Mouse (Mus musculus): ENCODE results near the gene Dapk2.
A peak's percentile ranks its signal among the peaks of the same experiment; 100 is the strongest.

Dapk2 gene

DNA sequence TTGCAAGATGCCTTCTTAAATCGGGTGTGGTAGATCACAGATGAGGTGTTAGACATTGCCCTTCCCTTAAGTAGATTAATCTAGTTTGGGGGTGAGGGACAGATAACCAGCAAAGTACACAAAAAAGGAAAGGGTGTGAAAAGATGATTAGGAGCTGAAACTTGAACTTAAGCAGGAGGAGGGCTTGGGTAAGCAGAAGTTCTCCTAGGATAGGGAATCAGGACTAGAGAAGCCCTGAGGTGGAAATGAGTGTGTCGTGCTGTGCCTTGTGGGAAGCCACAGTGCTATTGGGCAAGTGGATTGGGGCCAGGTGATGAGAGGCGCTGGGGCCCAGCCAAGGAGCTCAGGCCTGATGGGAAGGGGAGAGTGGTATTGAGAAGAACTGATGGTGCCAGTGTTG lies 36.0 kb downstream of the Dapk2 start:
- DNase-seq, result no peak

DNA sequence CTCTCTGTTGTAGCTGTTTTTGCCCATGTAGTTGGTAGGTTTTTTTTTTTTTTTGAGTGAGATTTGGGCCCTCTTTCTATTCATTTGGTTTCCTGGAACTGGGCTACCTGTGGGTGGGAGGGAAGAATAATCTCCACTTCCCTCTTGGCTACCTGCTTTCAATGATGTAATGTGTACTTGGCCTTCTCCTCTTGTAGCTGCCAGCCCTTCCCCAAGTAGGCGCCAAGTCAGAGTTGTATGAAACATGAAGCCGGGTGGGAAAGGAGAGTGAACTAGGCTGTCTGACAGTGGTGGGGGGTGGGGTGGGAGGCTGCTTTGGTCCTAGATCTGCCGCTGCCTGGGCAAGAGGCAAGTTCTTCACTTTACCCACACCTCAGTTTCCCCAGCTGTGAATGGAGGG lies 38.5 kb downstream of the Dapk2 start:
- no peak for DNase-seq

DNA sequence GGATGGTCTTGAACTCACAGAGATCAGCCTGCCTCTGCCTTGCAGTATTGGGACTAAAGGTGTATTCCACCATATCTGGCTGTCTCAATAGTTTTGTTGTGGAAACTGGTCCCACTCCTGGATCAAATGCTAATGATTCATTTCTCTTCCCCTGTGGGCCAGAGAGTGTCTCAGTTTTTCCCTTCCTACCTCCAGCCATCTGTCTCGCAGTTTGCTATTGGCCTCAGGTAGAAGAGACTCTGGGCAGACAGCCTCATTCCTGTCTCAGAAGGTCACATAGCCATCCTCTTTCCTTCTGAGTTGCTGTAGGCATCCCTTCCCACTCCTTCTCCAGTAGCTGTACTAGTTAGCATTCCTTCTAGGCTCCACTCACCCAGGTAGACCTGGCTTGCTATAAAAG lies 40.5 kb downstream of the Dapk2 start:
- DNase-seq, result no peak

DNA sequence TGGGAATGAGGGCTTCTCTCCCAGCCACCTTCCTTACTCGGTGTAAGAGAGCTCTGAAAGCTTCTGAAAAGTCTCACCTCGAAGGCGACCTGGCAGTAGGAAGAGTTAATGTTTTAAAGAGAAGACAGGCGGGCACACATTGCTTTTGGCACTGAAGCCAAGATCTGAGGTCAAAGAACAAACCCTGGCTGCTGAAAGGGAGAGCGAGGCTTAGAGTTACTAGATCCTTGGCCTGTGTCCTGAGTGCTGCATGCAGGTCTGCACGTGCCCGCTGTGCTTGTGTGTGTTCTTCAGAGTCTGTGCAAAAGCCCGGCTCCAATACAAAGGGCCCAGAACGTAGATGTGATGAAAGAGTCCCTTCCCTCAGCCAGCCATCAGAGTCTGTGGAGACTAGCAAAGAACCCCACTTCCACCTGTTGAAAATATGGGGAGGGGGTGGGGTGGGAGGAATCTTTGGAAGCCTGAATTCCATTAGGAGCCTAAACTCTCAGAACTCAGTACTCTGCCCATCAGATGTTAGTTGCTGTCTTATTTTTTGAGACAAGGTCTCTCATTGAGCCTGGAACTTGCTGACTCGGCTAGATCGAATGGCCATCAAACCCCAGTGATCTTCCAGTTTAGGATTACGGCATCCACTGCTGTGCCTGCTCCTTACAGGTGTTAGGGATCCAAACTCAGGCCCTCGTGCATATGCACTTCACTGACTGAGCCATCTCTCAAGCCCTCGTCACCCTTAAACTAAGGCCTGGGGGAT lies 41.8 kb downstream of the Dapk2 start:
- no peak for DNase-seq

DNA sequence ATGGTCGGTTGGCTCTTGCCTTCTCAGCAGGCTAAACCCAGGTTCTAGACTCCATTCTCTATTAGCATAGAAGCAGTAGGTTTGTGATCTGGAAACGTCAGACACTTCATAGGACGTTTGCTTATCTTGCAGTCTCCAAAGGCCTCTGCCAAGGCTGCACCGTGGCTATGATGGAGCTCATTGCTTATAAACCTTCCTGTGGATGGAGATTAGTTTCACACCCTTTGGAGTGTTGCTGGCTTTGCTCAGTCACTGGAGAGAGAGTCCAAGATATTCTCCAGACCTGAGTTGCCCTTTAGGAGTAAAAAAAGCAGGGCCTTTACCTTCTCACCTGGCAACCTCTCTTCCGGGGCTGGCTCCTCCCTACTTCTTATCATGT lies 42.4 kb downstream of the Dapk2 start:
- no peak for DNase-seq

DNA sequence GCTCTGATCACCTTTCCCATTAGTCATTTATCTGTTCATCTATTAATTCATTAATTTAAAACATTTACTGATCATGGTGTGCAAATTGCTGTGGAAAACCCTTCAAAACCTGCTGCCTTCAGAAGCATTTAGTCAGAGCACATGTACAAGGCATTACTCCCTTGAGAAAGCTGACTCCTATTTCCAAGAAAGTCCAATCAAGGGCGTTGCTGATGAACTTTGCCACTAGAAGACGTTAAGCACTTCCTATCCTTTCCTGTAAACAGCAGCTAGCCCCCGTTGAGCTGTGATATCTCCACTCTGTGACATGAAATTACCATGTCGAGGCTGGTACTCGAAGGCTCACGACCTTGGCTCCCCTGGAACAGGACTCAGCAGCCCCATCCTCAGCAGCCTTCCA lies 43.6 kb downstream of the Dapk2 start:
- DNase-seq, result no peak

DNA sequence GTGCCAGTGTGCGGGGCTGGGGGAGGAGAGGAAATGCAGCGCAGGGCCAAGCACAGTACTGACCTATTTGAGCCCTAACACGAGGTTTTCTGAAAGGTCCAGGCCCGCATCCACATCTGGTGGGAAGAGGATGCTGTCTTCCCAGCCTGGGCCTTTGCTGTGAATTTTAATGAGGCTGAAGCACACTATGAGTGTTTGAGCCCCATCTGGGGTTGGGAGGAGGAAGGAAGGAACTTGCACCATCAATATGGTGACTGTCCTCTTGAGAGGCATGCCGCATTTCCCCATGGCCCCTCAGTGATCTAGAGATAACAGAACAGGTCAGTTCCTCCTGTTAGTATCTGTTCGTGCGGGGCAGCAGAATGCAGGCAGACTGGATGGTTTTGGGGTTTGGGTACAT lies 44.4 kb downstream of the Dapk2 start:
- DNase-seq, result no peak

DNA sequence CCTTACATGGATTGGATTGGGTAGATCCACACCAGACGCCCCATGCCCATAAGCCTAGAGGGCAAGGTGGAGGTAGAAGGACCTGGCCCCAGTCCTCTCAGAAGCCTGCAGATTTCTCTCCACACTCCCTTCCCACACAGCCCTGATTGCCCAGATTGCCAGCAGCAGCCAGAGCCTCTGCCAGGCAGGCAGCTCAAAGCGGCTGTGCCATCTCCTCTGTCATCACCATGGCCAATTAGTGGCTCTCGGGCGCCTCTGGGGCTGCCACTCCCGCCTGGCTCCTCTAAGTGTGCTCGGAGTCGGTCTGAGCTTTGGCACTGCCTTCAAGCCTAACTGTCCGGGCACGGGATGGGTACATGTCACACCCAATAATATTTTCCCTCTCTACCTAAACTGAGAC lies 47.7 kb downstream of the Dapk2 start:
- DNase-seq, result no peak

DNA sequence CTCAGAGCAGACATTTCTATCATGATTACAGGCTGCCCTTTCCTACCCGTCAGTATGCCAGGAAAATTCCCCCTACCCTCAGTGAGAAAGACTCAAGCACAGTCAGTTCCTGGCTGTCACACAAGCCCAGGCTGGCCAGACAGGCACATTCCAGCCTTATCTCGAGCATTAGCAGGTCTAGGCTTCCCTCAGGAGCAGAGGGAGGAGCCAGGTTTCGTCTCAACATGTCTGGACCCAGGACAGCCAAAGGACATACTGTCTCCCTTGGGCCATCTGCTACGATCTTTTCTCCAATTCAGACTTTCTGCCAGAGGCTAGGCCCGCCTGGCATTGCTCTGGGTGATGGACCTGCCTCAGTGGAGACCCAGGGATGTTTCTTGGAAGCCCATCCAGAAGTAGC lies 48.8 kb downstream of the Dapk2 start:
- DNase-seq, result peak; percentile 59

DNA sequence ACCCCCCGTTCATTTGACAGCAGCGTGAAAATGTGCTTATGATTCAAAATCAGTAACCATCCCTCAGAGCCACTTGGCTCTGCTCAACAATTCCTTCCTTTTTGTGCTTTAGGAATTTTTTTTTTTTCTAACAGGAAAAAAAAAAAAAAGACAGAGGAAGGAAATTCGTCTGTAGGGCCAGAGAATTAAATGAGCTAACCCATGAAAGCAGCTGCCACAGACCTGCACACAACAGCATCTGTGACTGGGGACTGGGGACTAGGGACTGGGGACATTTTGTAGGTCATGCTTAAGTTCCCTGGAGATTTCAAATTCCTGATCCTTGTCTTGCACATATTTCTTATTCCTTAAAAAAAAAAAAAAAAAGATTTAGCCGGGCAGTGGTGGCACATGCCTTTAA lies 53.4 kb downstream of the Dapk2 start:
- no peak for DNase-seq

DNA sequence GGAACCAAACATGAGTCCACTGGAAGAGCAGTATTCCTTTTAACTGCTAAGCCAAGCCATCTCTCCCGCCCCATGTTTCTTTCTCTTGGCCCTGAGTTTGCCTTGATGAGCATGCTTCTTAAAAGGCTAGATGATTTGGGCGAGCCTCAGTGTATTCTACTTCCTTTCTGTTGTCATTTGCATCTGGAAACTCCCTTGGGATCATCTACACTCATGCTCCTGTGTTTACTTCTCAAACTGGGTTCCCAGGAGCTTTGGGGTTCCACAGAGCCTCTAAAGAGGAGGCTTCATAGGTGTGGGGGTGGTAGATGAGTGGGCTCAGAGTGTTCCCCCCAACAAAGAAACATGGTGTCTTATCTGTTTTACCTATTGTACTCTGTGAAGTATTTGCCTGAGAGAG lies 54.1 kb downstream of the Dapk2 start:
- DNase-seq, result no peak

DNA sequence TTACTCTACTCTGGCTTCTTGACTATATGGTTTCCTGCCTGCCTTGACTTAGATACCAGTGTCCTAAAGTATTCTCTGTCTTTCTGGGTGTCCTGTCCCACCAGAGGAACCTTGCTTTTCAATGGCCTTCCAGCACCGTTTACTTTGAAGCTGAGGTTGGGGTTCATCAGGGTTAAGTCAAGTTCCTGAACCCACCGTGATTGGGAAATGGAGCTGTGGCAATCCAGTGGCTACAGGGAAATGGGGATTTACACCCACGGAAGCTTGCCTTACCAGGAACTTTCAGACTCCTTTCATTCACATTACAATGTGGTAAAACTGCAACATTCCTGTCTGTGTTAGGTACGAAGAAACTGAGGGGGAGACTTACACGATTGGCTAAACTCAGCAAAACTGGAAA lies 54.8 kb downstream of the Dapk2 start:
- DNase-seq, result no peak

DNA sequence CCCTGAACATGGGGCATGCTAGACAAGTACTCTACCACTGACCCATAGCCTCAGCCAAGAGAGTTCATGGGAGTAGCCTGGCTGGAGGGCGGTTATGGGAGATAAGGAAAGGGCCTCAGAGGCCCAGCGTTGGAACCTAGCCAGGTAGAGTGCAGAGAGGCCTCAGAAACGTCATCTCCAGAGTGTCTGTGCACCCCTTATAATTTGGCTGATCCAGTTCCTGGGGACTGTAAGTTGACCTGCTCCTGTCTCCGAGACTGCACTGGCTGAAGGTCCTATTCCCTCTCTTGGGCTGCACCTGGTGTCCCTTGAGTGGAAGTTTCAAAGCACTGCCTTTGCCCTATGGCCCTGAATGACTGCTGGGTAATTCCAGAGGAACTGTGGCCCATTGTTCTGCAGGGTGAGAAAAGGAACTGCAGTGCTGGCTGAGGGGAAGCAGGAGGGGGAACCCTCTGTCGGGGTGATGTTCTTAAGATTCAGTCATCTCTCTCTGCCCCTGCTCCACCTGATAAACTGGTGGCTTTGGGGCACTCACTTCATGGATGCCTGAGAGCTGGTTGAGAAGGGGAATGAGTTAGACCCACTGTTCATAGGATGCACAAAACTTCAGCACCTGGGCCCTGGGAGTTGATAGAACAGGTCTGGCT lies 55.5 kb downstream of the Dapk2 start:
- DNase-seq, result no peak

DNA sequence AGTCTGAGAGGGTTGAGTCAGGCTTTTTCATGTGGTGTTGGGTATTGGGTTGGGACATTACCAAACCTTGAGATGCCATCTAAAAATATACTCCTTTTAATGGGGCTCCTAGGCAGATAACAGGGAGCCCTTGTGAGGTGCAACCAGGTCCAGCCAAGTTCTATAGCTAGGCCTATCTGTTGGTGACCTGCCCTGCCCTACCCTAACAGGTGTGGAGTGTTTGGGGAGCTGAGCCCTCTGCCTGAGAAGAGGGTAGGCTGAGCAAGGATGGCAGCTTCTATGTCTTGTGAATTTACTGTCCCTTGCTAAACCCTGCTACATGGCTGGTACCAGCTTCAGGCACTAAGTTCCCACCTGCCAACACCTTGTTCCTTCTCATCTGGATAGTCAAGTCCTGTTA lies 57.5 kb downstream of the Dapk2 start:
- no peak for DNase-seq

DNA sequence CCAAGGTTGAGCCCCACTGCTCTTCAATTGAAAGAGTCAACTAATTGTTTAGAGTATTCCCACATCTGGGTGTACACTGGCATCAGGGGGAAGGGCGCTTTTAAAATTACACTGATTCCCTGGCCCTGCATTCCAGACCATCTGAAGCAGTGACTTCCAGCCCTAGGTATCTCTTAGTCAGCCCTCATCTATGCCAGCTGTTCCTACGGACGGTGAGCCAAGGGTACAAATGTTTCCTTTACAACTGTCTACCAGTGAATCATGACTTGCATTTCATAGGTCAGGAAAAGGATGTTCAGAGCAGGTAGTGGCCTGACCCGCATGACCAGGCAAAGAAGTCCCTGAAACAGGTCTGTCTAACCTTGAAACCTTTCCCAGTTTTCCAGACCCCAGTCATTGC lies 59.9 kb downstream of the Dapk2 start:
- DNase-seq, result no peak

DNA sequence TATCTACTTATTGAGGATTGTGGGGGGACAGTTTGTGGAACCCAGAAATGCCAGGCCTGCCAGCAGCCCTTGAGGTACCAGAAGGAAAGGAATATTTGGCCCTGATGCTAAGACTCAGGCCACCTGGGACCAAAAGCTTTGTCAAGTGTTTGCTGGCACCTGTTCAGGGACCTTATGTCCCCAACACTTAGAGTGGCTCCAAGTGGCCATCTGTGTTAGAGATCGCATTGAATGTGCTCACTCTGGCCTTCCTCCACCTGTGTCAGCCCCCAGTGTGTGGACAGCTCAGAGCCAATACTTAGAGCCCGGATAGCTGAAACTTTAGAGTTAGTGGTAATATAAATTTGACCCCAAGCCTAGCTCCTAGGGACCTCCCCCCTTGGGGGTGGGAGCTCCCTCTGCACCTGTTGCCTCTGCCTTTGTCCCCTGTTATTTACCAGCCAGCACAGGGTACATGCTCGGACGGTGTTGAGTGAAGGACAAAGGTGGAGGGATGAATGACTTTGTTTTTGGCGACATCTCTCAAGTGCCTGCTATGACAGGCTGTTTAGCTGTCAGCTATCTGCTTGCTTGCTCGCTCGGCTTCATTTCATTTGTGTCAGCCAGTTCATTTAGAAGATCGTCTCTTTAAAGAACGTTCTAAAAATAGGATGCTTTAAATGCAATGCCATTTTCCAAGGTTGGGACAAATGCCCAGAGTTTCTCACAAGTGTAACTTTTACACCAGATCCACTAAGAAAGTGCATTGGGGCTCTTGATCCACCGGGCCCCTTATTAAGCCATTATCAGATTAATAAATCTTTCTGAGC lies 61.1 kb downstream of the Dapk2 start:
- DNase-seq, result peak; percentile 77

DNA sequence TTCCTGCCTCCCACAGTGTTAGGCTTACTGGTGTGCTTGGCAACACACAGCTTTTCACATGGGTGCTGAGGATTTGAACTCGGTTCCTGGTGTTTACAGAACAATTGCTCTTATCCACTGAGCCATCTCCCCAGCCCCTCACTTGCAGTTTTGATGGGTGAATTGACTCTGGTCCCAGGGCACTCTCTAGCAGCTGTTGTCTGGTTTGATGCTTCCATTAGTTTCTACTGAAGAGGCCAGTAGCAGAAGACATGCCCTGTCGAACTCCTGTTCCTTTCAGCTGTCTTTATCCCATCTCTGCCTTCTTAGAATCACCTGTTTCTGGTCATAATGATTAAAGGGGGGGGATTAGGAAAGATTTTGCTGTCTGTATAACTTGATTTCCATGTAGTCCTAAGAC lies 65.8 kb downstream of the Dapk2 start:
- DNase-seq, result no peak

DNA sequence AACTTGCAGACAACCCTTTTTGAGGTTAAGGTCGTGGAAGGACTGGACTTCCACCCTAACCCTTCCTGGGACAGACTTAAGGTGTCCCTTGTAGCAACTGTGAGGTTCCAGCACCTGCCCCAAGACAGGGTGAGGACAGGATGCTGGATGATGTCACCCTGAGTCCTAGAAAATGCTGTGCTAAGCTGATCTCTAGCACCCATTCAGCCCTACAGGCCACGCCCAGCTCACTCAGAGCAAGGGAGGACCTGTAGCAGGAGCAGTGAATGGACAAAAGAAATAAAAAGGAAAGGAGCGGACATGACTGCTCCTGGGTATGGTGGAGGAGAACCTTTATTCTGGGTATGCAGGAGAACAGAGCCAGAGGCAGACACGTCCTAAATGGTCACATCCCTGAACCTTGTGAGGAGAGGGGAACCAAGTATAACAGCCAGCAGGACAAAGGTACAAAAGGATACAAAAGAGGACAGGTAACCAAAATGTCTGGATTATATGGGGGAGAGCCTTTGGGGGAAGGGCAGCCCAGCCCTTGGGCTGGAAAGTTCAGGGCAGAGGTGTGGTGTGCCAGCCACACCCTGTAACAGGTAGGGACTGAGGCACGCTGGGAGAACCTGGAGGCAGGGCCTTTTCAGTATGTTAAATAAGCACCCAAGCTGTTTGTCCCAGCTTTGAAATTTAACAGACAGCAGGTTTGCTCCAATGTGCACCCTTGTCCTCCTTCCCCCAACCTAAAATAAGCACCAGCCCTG lies 67.9 kb downstream of the Dapk2 start:
- no peak for DNase-seq

DNA sequence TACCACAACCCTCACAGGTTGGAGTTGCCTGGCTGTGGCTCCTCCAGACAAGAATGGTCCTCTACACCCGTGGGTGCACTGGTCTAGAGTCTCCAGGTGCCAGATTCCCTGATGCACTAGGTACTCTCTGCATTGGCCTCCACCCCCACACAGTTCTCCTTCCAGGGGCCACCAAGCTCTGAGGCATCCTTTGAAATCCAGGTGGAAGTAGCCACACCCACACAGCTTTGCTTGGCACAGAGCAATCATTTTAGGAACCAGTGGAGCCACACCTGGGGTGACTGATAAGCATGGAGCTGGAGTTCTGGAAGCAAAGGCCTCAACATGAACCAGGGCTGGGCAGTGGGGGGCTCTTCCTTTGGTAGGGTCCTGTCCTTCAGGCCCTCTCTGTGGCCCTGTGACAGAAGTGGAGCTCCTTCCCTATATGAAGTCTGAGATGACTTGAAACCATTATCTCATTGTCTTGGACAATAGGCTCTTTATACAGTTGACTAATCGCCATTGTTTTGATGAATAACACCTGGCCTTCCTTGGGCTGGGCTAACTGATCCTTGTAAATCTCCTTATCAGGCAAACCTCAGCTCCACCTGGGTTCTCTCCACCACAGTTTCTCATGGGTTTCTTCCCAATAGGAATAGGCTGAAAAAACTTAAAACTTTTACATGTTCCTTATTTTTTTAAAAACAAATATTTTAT lies 70.6 kb downstream of the Dapk2 start:
- no peak for DNase-seq

DNA sequence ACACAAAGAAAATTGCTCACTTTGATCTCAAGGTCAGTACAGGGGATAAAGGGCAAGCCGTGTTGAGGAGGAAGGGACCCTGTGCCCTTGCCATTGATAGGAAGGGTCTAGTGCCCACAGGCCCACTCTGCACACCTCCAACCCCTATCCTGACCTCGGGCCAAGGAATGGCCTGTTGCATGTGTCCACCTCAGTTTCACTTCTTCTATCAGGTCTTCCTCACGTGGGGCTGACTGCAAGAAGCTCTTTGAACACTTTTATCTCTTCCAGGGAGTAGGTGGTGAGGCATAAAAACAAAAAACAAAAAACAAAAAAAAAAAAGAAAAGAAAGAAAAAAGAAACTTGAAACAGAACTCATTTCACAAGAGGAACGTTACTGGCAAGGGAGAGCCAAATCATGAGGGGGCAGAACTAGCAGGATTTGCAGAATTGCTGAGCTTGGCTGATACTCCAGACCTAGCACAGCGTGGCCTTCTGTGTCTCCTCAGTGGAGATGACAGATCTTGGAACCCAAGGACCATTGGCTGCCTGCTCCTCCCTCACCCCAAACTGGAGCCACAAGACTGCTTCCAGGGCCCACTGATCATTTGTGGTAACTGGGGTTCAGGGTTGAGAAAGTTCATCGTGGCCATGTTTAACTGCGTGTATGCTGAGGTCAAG lies 73.9 kb downstream of the Dapk2 start:
- DNase-seq, result no peak

DNA sequence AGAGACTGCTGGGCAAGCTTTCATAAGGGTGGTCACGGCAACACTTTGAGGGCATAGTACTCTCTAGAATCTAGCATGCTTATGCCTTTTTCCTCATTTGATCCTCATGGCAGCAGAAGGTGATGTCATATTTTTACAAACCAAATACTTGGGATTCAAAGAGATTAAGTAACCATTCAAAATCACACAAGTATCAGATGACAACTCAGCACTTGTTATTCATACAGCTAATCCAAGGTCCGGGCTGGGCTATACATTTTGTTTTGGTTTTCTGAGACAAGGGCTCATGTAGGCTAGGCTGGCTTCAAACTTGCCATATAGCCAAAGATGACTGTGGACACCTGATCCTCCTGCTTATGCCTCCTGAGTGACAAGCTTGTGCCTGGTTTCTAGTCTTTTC lies 78.6 kb downstream of the Dapk2 start:
- DNase-seq, result no peak

DNA sequence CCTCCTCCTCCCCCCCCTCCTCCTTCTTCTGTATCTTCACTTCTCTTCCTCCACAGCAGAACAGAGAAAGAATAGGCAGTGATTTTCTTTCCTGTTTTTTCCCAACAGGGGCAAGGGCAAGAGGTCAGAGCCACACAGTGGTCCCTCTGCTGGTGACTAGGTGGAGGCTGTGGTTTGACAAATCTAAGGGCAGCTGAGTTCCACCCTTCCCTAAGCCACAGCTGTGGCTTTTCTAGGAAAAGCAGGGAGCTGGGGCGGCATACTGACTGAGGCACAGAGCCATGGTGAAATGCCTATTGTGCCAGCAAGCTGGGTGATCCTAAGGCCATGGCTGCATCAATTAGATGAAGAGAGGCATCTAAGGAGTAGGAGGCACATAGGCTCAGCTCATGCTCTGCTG lies 79.7 kb downstream of the Dapk2 start:
- no peak for DNase-seq

Measured in cerebellum, adult 11 months (tissue).